Mouse (Mus musculus): ENCODE results near the gene 9530003J23Rik. TPM values are rescaled to one million over a fixed set of nuclear protein-coding genes. Genes with fewer than 3 reads are reported as not detected.
A peak's percentile ranks its signal among the peaks of the same experiment; 100 is the strongest.

Gene 9530003J23Rik
- total and polyA plus RNA-seq, 2 experiments, result not detected

- Histone ChIP-seq H3K4me3 (ENCODE audit: insufficient read depth, low read depth, low read length) (no peak overlapping the region), H3K27ac (replicated peaks; ENCODE audit: insufficient read depth, low read depth, low read length) (no peak overlapping the region), H3K27me3 (ENCODE audit: control insufficient read depth, insufficient read depth, low read length) (no peaks in the 10 kb centered on the region), H3K36me3 (ENCODE audit: control insufficient read depth, insufficient read depth, low read length) (no peaks in the 10 kb centered on the region), H3K4me1 (ENCODE audit: control insufficient read depth, insufficient read depth, low read length) (no peaks in the 10 kb centered on the region; the same call in 1 of the 2 replicates), H3K9ac (ENCODE audit: low read depth, low read length) (no peak overlapping the region), H3K79me2 (ENCODE audit: control insufficient read depth, insufficient read depth, low read length) (no peaks in the 10 kb centered on the region)
- 74% methylated on average over 16 of the region's 16 CpGs for WGBS
- peak; percentile 56 for DNase-seq (ENCODE audit: extremely low read depth, low read depth, low spot score)
- TF ChIP-seq POLR2A (IDR thresholded peaks at IDR 0.05; ENCODE audit: extremely low read depth, insufficient read depth, low read length), result no peak
- TF ChIP-seq CTCF (IDR thresholded peaks at IDR 0.05; ENCODE audit: low read depth, low read length), result no peak
Measured at GRCm38 (mm10) chr10:117229826-117230225, 8.7 kb downstream of the 9530003J23Rik start.

GRCm38 (mm10) chr10:117226002-117226401, 12.5 kb downstream of the 9530003J23Rik start:
- H3K9ac ChIP-seq (ENCODE audit: low read depth, low read length), result no peak overlapping the region
- H3K36me3 ChIP-seq (ENCODE audit: control insufficient read depth, insufficient read depth, low read length), result peaks cover 2% of the 10 kb centered on the region; the same call in 1 of the 2 replicates
- no peaks in the 10 kb centered on the region; the same call in 1 of the 2 replicates for H3K79me2 ChIP-seq (ENCODE audit: control insufficient read depth, insufficient read depth, low read length)
- no peaks in the 10 kb centered on the region for H3K27me3 ChIP-seq (ENCODE audit: control insufficient read depth, insufficient read depth, low read length)
- no peak overlapping the region for H3K27ac ChIP-seq (replicated peaks; ENCODE audit: insufficient read depth, low read depth, low read length)
- 85% methylated on average over 3 of the region's 3 CpGs for WGBS
- no peak overlapping the region for H3K4me3 ChIP-seq (ENCODE audit: insufficient read depth, low read depth, low read length)
- no peak for DNase-seq (ENCODE audit: extremely low read depth, low read depth, low spot score)
- TF ChIP-seq POLR2A (IDR thresholded peaks at IDR 0.05; ENCODE audit: extremely low read depth, insufficient read depth, low read length), result no peak
- TF ChIP-seq CTCF (IDR thresholded peaks at IDR 0.05; ENCODE audit: low read depth, low read length), result no peak
- H3K4me1 ChIP-seq (ENCODE audit: control insufficient read depth, insufficient read depth, low read length), result peaks cover 3% of the 10 kb centered on the region

GRCm38 (mm10) chr10:117225094-117225493, 13.4 kb downstream of the 9530003J23Rik start:
- no peak overlapping the region; the same call in 1 of the 2 replicates for H3K27ac ChIP-seq (replicated peaks; ENCODE audit: insufficient read depth, low read depth, low read length)

GRCm38 (mm10) chr10:117224102-117224990, 14.2 kb downstream of the 9530003J23Rik start, which contains the start of gene Yeats4:
Gene Yeats4 (minus strand): TSS chr10:117224507.
- peaks cover 3% of the 10 kb centered on the region for H3K4me1 ChIP-seq (ENCODE audit: control insufficient read depth, insufficient read depth, low read length)
- peaks cover 10% of the 10 kb centered on the region; the same call in 1 of the 2 replicates for H3K36me3 ChIP-seq (ENCODE audit: control insufficient read depth, insufficient read depth, low read length)
- H3K9ac ChIP-seq (ENCODE audit: low read depth, low read length), result peak within 1 kb of the TSS; percentile 96
- WGBS, result under 1% methylated on average over 63 of the region's 63 CpGs
- H3K79me2 ChIP-seq (ENCODE audit: control insufficient read depth, insufficient read depth, low read length), result no peaks in the 10 kb centered on the region; the same call in 1 of the 2 replicates
- TF ChIP-seq CTCF (IDR thresholded peaks at IDR 0.05; ENCODE audit: low read depth, low read length) (no peak), POLR2A (IDR thresholded peaks at IDR 0.05; ENCODE audit: extremely low read depth, insufficient read depth, low read length) (peak; percentile 73; the same call in 1 of the 2 replicates)
- peak within 1 kb of the TSS; percentile 98 for H3K27ac ChIP-seq (replicated peaks; ENCODE audit: insufficient read depth, low read depth, low read length)
- no peaks in the 10 kb centered on the region for H3K27me3 ChIP-seq (ENCODE audit: control insufficient read depth, insufficient read depth, low read length)
- peak within 1 kb of the TSS; percentile 85 for H3K4me3 ChIP-seq (ENCODE audit: insufficient read depth, low read depth, low read length)
- peak; percentile 87 for DNase-seq (ENCODE audit: extremely low read depth, low read depth, low spot score)

More at GRCm38 (mm10) chr10:117225094-117225493, 13.4 kb downstream of the 9530003J23Rik start:
- WGBS, result 55% methylated on average over 8 of the region's 8 CpGs
- Histone ChIP-seq H3K27me3 (ENCODE audit: control insufficient read depth, insufficient read depth, low read length) (no peaks in the 10 kb centered on the region), H3K79me2 (ENCODE audit: control insufficient read depth, insufficient read depth, low read length) (no peaks in the 10 kb centered on the region; the same call in 1 of the 2 replicates), H3K9ac (ENCODE audit: low read depth, low read length) (no peak overlapping the region), H3K4me3 (ENCODE audit: insufficient read depth, low read depth, low read length) (no peak overlapping the region), H3K4me1 (ENCODE audit: control insufficient read depth, insufficient read depth, low read length) (peaks cover 3% of the 10 kb centered on the region), H3K36me3 (ENCODE audit: control insufficient read depth, insufficient read depth, low read length) (peaks cover 7% of the 10 kb centered on the region; the same call in 1 of the 2 replicates)
- TF ChIP-seq CTCF (IDR thresholded peaks at IDR 0.05; ENCODE audit: low read depth, low read length) (no peak), POLR2A (IDR thresholded peaks at IDR 0.05; ENCODE audit: extremely low read depth, insufficient read depth, low read length) (no peak)
- DNase-seq (ENCODE audit: extremely low read depth, low read depth, low spot score), result peak; percentile 12

GRCm38 (mm10) chr10:117223758-117224101, 14.8 kb downstream of the 9530003J23Rik start:
- Histone ChIP-seq H3K27me3 (ENCODE audit: control insufficient read depth, insufficient read depth, low read length) (no peaks in the 10 kb centered on the region), H3K79me2 (ENCODE audit: control insufficient read depth, insufficient read depth, low read length) (no peaks in the 10 kb centered on the region; the same call in 1 of the 2 replicates), H3K9ac (ENCODE audit: low read depth, low read length) (peak overlapping the region; percentile 12; the same call in 1 of the 2 replicates), H3K27ac (replicated peaks; ENCODE audit: insufficient read depth, low read depth, low read length) (no peak overlapping the region), H3K36me3 (ENCODE audit: control insufficient read depth, insufficient read depth, low read length) (peaks cover 10% of the 10 kb centered on the region; the same call in 1 of the 2 replicates), H3K4me3 (ENCODE audit: insufficient read depth, low read depth, low read length) (peak overlapping the region; percentile 85), H3K4me1 (ENCODE audit: control insufficient read depth, insufficient read depth, low read length) (peaks cover 3% of the 10 kb centered on the region)
- no peak for TF ChIP-seq CTCF (IDR thresholded peaks at IDR 0.05; ENCODE audit: low read depth, low read length)
- TF ChIP-seq POLR2A (IDR thresholded peaks at IDR 0.05; ENCODE audit: extremely low read depth, insufficient read depth, low read length), result no peak
- no peak for DNase-seq (ENCODE audit: extremely low read depth, low read depth, low spot score)
- 2% methylated on average over 9 of the region's 9 CpGs for WGBS

Measured in liver, adult 2 months (tissue).